Mouse (Mus musculus): ENCODE data around the gene Fez2.

Fez2 gene

DNA sequence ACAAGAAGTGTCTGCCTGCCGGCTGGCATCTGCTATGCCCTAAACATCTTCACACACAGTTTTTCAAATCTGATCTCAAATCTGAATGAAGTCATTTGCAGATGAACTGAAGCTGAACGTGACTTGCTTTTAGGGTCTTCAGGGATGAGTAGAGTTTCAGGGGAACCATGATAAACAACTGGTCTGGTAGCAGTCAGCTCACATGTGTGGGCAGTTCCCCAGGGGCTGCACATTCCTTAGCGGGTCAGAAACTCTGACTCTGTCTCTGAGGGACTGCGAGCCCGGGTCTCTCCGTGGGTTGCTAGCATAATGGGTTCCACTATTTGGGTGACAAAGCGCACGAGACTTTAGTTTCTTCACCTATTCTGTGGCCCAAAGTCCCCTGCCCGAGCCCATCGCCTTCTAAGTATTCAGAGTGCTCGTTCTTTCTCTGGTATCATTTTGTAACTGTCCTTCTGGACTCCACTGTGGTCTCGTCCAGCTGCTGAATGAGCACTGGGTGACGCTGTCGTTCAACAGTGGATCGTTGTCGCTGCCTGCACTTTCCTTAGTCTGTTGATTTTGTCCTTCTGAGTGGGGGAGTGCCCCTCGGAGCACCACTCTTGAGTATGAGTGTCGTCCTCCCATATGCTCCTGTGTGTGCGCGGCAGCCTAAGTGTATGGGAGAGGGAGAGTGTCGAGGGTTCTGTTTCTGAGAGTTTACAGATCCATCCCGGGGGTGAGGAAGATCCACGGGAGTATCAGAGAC is 53.2 kb downstream of the Fez2 start:
- no peak for DNase-seq

DNA sequence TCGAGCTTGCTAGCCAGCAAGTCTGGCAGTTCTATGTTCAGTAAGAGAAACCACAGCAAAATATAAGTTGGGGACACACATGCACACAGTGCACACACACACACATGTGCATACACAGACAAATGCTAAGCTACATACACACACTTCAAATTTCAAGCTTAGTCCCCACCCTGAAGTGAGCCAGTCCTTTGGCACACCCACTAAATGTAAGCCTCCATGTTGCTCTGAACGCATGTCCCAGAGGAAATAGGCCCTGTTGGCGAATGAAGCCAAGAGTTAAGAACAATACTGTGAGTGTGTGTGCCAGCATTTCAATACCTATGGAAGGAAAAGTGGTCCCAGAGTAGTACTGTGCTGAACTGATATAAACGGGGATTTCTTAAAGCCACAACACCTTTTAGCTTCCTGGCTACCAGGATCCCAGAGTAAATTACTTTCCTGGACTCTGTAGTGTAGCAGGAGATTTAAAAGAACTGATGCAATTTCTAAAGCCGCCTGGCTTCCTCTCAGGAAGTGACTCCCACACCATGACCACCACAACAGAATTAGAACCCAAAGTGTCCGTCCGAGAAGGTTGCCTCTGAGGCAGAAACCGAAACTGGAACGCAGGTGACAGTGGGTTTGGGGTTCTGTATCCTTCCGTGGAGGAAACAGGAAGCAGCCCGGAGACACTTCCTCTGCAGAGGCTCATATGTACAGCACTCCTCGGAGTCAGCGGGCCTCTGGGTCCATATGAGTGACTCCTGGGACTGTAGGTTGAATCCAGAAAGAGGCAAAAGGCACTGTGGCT is 55.8 kb downstream of the Fez2 start:
- peak; percentile 57 for DNase-seq

DNA sequence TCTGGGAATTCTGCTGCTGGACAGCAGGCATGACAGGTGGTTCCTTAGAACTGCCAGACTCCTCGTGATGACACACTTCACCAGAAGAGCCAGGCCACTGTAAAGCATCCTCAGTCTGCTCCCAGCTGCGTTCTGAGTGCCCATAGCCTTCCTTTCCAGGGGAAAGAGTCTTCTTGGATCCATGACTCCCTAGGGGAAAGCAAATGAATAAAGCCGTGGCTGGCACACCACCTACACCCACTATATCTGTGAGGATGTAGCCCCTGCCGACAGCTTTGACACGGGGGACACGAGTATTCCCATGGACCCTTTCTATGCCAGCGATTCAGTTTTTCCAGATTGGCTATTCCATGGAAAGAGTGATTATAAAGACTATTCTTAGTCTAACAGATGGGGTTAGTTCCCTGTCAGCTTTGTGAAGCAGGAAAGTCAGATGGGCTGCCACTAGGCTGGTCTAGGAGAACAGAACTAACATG is 59.7 kb downstream of the Fez2 start:
- no peak for DNase-seq

DNA sequence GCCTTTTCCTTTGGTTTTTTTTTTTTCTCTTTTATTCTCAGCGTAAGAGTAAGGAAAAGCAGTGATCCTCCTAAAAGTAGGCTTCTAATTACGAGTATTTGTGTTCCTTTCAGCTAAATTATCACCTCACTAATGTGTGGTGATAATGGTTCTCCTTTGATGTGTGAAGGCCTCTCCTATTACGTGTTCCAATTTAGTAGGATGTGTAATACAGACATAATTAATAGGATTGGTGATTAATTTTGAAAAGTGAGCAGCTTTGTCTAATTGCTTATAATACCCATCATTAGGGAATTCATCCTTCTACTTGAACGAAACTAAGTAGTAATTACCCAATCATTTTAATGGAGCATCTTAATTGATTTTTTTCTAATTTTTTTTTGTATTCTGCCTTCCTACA is 60.2 kb downstream of the Fez2 start:
- no peak for DNase-seq

DNA sequence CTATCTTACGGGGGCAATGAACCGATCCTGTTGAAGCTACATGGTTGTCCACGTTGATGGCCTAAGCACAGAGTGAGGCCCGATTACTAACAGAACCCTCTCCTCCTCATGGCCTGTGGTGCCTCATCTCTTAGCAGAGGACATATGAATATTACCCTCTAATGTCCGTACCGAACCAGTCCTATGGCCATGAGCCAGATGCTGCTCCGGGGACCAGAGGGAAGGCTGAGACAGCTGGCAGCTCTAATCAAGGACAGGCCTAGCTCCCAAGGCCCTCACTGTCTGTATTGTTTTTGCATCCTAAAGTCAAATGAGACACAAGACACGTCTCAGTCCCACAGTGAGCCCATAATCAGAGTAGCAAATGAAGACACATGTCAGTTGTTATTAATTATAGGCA is 62.3 kb downstream of the Fez2 start:
- DNase-seq: no peak

DNA sequence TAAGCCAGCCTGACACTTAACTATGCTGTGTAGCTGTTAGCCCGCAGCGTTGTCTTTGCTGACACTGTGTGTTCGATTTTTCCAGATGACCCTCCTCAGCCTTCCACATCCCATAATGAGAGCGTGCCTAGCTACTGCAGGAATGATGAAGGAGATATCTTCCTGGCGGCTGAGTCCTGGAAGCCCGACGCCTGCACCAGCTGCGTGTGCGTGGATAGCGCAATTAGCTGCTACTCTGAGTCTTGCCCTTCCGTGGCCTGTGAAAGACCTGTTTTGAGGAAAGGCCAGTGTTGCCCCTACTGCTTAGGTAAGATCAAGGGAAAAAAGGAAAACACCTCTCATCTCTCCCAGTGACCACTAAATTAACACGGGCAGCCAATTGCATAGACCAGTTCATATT is 63.1 kb downstream of the Fez2 start:
- DNase-seq: no peak

GRCm38 (mm10) chr17:78354411-78354810 is 63.5 kb downstream of the Fez2 start:
- DNase-seq: no peak

DNA sequence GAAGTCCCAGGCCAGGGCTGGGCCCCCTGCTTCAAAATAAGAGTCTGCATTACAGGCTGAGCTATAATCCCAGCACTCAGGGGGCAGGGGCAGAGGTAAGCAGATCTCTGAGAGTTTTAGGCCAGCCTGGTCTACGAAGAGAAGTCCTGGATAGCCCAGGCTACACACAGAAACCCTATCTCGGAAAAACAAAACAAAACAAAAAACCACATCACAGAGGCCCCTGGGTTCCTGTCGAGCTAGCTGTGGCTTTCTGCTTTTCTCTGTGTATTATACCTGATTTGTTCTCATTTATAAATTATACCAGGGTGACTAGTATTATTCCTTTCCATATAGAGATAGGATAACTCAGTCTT is 65.5 kb downstream of the Fez2 start:
- no peak for DNase-seq

GRCm38 (mm10) chr17:78351676-78352499 is 66.1 kb downstream of the Fez2 start:
- no peak for DNase-seq

- DNase-seq: peak; percentile 30
These were observed 70.7 kb downstream of the Fez2 start for GRCm38 (mm10) chr17:78347111-78347801.

GRCm38 (mm10) chr17:78343688-78344087 is 74.3 kb downstream of the Fez2 start:
- DNase-seq: no peak

- DNase-seq: no peak
These were observed 82.7 kb downstream of the Fez2 start for GRCm38 (mm10) chr17:78335250-78335649.

GRCm38 (mm10) chr17:78333275-78333674 is 84.7 kb downstream of the Fez2 start:
- DNase-seq: no peak

DNA sequence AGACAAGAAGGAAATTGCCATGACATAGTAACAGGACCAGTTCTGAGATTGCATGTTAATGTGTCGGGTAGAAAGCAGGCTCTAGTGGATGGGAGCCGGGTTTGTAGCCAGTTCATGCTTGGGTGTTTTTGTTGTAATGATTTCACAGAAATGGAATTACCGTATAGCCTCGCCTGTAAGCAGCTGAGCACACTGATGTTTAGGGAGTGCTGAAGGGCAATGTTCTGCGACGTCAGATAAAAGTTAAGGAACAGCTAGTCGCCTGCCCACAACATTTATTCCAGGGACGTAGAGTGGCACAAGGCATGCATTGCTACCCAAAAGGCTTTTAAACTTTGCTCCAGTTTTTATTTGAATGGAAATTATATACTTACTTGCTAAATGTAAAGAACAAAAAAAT is 86.5 kb downstream of the Fez2 start:
- no peak for DNase-seq

GRCm38 (mm10) chr17:78328287-78328686 is 89.7 kb downstream of the Fez2 start:
- DNase-seq: no peak

- DNase-seq: no peak
These were observed 90.8 kb downstream of the Fez2 start for GRCm38 (mm10) chr17:78327187-78327586.

GRCm38 (mm10) chr17:78326381-78326780 is 91.6 kb downstream of the Fez2 start:
- DNase-seq: no peak

DNA sequence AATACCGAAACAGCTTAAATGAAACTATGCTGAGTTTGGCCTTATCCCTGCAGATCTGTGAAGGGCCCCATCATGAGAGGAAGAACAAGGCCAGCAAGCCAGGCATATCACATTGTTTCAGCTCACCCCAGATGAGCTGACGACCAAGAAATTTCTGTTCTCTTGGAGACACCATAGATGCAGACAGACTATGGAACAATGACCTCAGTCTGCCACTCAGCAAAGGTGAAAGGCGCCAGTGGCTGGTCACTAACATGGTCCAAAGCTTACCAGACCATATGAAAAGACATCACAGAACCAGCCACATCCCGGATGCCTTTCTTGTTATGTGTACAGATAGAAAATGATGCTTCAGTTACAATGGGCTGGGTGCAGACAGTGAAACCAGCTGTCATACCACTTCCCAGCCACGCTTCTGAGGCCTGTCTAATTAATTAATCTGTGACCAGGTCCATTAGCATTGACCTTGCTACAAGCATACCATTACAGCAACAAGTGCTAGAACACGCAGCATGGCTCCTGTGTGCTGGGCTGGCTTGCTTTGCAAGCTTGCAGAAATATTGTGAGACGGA is 92.1 kb downstream of the Fez2 start:
- DNase-seq: no peak

DNA sequence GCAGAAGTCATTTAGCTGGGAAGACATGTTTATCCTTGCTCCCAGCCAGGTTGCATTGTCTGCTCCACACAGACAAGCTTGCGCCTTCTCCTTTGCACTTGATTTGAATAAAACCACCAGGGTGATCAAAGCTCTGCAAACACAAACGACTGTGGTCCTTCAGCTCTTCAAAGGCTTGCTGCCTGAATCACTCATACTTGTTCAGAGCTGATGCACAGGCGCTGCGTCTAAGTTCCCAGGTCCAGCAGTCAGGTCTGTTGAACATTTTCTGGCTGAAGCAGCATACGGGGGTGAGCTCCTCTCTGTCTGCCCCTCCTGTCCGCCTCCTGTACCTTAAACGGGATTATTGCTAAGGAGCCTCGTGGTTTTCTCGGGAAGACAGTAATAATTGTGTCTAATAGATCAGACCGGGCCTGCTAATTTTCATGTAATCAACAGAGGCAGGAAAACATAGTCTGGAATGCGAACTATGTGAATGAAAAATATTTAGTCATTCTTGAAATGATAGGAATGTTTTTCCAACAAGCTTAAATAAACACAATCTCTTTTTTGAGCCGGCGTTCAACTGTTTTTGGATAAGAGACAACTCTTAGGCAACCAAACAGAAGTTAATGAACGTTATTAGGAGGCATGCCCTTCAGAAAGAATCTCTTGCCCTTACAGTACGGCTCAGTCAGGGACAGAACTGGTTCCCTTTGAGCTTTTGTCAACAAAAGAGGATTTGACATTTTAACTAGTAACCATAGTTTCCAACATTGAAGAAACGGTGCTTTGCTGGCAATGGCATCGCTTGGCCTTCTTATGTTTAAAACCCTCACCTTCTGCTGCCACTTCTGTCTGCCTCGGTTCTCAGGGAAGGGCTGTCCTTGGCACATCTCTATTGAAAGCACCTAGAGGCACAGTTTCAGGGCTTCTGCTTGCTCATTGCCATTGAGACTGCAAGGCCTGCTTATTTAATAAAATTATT is 95.3 kb downstream of the Fez2 start:
- no peak for DNase-seq

GRCm38 (mm10) chr17:78321216-78321835 is 96.6 kb downstream of the Fez2 start:
- no peak for DNase-seq
